Mouse (Mus musculus): ENCODE results near the gene C1ql2. TPM values are rescaled to one million over a fixed set of nuclear protein-coding genes. Genes with fewer than 3 reads are reported as not detected.

The C1ql2 gene
- total RNA-seq (2021): not detected

DNA sequence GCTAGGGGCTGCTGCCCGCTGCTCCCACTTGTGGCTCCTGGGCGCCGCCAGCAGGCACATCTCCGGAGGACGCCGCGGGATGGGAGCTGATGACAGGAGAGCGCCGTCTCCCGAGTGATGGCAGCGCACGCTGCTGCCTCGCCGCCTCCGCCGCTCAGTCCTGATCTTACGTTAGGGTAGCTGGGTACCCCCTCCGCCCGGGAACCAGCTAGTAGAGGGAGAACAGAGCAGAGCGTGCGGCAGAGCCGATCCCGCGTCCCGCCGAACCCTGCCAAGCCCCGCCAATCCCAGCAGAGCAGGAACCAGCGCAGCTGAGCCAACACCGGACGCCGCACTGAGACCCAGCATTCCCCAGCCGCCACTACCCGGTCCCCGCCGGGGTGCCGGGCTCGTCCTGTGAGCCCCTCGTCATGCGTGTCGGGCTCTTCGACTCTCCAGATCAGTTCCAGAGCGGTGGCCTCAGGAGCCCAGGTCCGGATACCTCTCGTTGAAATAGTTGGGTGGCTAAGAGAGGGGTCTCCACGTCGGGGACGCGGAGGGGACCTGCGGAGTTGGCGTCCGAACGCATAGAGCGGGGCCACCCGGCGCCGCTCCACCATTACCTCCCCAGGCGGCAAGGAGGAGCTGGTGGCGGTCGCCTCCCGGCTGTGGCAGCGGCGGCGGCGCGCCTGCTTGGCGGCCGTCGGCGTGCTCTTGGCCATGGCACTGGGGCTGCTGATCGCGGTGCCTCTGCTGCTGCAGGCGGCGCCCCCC lies at the start of gene C1ql2:
Gene C1ql2 (plus strand): TSS at position 164 of the 753 bp plus-strand sequence.
- no peak for DNase-seq
- intact Hi-C loops (cut with DNase I): no loop called here

DNA sequence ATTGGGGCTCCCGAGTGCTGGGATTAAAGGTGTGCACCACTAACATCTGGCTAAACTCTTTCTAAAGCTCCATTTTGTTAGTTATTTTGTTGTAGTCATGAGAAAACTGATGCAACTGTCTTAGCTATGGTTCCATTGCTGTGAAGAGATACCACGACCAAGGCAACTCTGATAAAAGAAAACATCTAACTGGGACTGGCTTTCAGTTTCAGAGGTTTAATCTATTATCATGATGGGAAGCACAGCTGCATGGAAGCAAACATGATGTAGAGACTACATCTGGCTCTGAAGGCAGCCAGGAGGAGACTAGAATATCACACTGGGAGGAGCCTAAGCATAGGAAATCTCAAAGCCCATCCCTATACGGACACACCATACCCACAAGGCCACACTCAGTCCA lies 48.7 kb upstream of the C1ql2 start:
- no peak for DNase-seq
- intact Hi-C loops (cut with DNase I): no loop called here

DNA sequence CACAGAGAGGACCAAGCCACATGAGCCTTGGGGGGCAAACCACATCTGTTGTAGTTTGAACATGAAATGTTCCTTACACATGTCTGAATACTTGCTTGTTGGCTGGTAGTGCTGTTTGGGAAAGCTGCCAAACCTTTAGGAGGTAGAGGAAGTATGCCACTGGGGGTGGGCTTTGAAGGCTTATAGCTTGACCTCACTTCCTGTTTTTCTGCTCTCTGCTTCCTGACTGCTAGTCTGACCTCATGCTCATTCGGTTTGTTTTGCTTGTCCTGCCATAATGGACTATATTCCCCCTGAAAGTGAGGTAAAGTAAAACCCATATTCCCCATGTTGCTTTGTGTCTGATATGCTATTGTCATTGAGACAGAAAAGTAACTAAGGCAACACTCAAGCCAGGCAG lies 46.6 kb upstream of the C1ql2 start:
- intact Hi-C loops (cut with DNase I): no loop called here
- no peak for DNase-seq

DNA sequence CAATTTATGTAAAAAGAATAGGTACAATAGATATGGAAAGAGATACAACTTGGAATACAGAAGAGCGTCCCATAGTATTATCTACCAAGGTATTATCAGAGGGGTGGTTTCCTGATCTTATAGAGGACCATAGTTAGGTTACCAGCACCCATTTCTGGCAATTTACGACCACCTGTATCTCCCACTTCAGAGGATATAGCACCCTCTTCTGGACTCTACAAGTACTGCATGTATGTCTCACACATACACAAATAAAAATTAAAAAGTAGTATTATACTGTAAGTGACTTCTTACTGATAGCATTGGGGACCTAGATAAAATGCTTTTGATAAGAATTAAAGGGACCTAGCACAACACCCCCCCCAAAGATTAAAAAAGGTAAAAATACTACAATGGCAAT lies 43.4 kb upstream of the C1ql2 start:
- no peak for DNase-seq
- intact Hi-C loops (cut with DNase I): no loop called here

DNA sequence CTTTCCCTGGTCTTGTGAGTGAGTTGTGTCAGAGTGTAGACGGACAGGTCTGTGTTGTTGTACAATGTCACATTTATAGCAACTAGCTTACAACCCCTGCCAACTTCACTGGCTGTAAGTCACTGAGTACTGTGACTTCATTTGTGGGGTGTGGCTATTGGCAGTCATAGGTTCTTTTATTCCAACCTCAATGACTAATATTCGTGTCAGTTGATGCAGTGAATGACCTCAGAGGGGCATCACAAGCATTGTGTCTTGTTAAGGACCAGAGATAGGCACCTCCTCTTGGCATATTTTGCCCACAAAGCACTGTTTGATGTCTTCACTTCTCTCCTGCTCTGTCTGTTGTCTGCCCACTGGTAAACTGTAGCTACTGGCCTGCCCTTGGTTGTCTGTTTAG lies 34.6 kb upstream of the C1ql2 start:
- intact Hi-C loops (cut with DNase I): no loop called here
- no peak for DNase-seq

DNA sequence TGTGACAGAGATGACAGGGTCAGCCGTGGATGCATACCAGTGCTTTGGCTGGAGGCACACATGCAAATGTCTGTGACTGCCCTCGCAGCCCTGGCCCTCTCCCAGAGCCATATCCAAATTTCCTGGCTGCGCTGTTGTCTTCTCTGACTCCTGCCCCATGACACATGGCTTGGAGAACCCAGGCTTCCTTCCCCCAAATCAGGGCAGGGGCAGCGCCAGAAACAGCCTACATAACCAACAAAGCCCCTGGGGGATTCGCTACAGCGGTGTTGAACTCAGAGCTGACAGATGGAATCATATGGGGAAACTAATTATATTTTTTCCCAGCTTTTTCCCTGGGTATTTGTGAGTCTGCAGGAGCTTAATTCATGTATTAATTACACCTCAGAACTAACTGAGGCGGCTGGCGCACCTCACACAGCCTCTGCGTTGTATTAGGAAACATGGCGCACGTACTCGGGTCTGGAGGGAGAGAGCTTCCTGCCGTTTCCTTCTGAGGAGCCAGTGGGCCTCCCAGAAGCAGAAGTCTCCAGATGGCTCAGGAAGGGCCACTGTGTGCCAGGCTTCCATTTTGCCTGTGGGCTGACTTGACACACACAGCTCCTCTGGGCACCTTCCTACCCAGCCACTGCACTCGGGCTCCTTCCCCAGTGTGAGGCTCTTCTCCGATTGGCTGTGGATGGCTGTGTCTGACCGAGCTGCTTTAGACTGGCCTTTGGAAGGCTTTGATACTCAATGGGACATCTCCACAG lies 18.9 kb upstream of the C1ql2 start:
- DNase-seq: no peak
- intact Hi-C loops (cut with DNase I): no loop called here

DNA sequence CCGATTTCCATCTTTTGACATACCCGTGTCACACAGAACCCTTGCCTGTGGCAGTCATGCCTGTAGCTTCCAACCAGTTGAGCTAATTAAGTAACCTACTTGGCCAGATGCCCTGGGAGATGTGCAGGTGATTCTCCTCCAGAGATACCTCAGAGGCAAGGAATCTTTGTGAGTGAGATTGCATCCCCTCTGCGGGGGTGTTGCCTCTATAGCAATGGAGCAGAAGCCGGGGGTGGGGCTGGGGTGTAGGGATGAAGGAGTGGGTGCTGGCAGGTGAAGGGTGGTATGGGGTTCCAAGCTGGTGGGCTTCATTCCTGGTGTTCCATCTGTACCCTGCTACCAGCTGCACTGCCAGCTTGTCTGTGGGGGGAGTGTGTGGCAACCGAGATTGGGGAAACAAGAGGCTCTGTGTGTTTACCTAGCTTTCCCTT lies 17.2 kb upstream of the C1ql2 start:
- intact Hi-C loops (cut with DNase I): no loop called here
- DNase-seq: no peak

DNA sequence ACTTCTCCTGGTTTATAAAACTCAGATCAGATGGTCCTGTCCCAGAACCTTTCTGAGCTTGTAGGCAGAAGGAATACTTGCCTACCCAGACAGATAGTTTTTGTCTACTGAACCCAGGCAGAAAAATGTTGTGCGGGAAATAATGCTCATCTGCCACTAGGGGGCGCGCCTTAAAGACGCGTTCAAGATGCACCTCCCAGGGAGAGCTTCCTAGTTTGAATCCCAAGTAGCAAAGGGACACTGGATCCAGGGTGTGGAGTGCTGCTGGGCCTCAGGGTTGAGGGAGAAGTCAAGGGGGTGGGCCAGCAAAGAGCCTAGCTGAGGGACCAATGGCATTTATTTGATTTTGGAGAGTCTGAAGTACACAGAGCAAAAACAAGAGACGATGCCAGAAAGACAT lies 12.7 kb upstream of the C1ql2 start:
- intact Hi-C loops (cut with DNase I): loop anchor here (5.0 kb wide), 1 partner anchor 220 kb away; no protein-coding TSS in a partner anchor
- peak; percentile 28 to 58 for DNase-seq

DNA sequence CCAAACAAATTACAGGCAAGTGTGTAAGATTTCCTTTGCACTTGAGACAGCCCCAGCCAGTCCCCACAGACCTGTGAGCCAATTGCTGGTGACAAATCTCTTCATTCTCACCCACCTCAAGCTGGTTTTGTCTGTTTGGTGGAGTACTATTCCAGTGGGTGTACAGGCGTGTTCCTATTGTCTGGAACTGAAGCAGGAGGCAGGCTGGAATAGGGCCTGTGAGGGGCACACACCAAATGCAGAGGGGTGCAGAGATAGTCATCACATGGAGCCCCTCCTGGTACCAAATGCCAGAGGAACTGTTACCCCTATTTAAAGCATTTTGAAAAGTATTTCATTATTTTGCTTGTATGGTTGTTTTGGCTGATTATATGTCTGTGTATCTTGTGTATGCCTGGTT lies 12.2 kb upstream of the C1ql2 start:
- DNase-seq: no peak
- intact Hi-C loops (cut with DNase I): loop anchor here (5.0 kb wide), 1 partner anchor 219 kb away; no protein-coding TSS in a partner anchor

DNA sequence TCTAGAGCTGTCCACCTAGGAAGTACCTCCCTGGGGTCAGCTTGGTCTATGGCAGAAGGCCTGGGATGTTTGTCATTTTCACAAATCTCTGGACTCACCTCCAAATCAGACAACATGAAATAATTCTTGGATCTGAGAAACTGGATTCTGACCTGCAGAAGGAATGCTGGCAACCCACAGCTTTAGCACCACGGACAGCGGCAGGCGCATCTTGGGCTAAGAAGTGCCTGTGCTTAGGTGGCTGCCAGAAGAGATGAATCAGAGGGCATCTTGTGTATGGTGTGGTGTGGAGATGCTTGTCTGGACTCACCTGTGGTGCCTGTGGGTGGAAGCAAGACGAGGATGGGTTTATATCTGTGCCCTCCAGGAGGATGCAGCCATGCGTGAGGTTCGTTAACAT lies 8.5 kb upstream of the C1ql2 start:
- DNase-seq: peak; percentile 52 to 75
- intact Hi-C loops (cut with DNase I): loop anchor here (5.0 kb wide), 1 partner anchor 135 kb away; no protein-coding TSS in a partner anchor

DNA sequence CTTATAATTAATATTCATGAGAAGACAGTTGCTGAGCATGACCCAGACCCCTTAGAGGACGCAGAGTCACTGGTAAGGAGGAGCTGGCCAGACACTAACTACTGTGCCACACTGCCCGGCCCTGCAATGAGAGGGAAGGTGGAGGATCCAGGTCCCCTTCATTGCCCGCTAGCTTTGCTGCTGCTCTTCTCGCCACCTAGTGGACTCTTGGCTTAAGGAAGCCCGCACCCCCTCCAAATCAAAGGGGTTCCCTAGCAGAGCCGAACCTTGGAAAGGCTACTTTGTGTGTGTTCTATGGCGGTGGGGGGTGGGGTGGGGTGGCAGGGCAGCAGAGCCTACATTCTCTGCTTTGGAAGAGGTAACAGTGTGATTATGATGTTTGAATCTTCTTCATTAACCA lies 2.4 kb upstream of the C1ql2 start:
- intact Hi-C loops (cut with DNase I): no loop called here
- DNase-seq: peak in 1 of 2 experiments; percentile 5

DNA sequence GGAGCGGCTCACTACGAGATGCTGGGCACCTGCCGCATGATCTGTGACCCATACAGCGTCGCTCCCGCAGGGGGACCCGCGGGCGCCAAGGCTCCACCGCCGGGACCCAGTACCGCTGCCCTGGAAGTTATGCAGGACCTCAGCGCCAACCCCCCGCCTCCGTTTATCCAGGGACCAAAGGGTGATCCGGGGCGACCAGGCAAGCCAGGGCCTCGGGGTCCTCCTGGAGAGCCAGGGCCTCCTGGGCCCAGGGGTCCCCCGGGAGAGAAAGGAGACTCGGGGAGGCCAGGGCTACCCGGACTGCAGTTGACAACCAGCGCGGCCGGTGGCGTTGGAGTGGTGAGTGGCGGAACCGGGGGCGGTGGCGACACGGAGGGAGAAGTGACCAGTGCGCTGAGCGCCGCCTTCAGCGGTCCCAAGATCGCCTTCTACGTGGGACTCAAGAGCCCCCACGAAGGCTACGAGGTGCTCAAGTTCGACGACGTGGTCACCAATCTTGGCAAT lies 842 bp downstream of the C1ql2 start:
- DNase-seq: no peak
- intact Hi-C loops (cut with DNase I): no loop called here

DNA sequence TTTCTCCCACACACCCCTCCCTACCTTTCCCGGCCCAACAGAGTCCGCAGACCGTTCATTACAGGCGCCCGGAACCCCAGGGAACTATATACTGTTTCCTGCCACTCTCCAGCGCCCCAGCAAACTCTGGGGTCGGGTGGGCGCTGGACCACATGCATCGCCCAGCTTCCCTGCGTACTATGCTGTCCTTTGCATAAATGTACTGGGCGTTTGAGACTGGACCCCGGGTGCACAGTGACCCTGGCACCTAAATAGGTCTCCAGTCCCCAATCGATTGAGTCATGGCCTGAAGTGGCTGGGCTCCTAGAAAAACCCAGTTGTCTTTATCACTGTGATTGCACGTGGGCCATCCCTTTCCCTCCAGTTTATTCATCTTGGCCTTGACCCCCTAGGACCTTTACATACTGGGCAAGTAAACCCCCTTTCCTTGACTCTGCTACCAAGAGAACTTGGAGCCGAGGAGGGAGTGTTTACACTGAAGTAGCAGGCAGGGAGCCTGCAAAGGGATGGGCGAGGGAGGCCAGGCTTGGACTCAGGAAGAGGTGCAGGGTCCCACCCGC lies 1.5 kb downstream of the C1ql2 start:
- intact Hi-C loops (cut with DNase I): no loop called here

DNA sequence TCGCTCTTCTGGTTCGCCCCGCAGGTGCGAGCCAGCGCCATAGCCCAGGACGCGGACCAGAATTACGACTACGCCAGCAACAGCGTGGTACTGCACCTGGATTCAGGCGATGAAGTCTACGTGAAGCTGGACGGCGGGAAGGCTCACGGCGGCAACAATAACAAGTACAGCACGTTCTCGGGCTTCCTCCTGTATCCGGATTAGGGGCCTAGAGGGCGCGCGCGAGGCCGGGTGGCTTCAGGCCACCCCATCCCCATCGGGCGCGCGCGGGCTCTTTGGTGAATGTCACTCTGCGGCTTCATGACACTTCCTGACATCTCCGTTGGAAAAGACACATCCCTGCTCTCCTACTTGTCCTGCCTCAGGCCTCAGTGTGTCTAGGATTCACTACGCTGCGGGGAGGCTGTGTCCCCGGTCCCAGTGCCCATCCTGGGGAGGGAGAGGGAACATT lies 2.0 kb downstream of the C1ql2 start:
- intact Hi-C loops (cut with DNase I): no loop called here

More for the DNA sequence above, 1.5 kb downstream of the C1ql2 start:
- DNase-seq: no peak

DNA sequence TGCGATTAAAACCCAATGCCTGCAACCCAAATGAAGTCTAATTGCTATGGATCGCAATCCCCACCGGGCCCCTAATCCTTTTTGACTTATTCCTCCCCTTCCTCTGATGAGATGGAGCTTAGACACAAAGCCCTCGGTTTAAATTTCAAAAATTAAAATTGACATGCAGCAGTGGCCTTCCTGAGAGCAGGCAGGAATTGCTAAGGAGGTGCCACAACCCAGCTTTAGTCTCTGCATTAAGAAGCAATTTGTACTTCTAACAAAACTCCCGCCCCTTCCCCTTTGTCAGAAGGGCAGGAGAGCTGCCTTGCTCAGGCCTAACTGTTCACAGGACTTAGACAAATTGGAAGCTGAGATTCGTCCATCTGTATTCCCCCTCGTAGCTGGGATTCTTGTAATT lies 4.6 kb downstream of the C1ql2 start:
- intact Hi-C loops (cut with DNase I): no loop called here

More for the DNA sequence above, 2.0 kb downstream of the C1ql2 start:
- peak; percentile 22 to 33 for DNase-seq

DNA sequence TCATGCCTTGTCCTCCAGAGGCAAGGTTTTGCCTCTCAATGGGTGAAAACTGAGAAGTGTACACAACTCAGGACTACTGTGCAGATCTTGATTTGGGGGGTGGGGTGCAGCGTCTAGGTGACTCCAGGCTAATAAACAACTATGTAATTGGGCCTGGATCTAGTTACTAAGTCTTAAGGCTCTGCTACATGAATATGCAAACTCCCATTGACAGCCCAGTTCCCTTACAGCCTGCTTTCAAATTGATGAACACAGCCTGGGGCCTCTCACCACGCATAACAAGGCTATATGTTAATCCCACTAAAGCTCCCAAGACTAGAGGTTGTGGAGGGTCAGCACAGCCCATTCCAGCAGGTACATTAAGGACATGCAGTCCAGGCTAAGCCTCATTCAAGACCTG lies 14.0 kb downstream of the C1ql2 start:
- no peak for DNase-seq
- intact Hi-C loops (cut with DNase I): no loop called here

More for the DNA sequence above, 4.6 kb downstream of the C1ql2 start:
- DNase-seq: no peak

DNA sequence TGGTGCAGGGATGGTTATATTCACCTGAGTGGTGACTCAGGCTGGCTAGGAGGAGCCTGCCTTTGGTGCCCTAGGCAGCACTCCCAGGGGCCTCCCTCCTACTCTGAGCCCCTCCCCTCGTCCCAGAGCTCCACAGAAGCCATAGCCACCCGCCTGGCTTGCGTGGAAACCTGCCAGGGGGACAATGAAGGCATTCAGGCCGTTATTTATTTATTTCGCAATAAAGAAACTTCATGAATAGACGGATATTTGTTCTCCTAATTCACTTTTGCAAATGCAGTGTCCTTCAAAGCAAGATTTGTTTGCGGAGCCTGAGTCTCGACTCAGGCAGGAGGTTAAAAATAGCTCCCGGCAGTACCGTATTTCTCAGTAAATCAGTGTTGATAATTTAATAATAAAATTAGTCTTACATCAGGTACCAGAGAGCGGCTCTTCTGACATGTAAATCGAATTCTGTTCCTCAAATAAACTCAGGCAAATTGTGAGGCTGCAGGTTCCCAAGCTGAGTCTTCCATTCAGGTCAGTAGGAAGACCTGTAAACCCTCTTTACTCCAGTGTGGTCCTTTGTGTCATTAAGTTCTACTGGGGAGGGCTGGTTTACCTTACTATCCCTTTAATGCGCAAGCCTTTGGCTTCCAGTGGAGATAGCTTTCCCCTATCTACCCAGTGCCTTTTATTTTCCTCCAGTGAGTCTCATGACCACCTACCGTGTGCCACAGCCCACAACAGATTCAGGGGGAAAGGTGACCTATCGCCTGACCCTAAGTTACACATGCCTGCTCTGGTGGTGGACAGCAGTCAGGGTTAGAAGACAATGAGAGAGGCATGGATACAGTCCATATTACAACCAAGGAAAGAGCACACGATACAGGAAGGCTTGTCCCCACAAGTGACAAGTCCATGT lies 17.2 kb downstream of the C1ql2 start:
- DNase-seq: peak; percentile 38 to 42
- intact Hi-C loops (cut with DNase I): no loop called here

DNA sequence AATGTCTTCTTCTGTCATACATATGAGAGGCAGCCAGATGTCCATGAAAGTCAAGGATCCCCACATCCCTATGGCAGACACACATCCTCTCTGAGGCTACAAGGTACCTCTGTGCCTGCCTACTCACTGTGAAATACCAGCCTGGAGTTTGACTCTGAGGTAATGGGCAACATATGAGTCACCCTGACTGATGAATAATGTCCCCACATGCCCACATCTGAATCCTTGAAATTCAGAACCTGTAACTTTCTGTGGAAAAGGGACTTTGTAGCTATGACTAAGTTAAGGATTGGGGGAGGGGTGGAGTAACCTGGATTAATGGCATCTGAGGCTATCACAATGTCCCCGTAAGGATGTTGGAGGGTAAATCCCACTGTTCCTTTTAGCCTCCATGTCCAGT lies 23.3 kb downstream of the C1ql2 start:
- intact Hi-C loops (cut with DNase I): no loop called here
- DNase-seq: no peak

DNA sequence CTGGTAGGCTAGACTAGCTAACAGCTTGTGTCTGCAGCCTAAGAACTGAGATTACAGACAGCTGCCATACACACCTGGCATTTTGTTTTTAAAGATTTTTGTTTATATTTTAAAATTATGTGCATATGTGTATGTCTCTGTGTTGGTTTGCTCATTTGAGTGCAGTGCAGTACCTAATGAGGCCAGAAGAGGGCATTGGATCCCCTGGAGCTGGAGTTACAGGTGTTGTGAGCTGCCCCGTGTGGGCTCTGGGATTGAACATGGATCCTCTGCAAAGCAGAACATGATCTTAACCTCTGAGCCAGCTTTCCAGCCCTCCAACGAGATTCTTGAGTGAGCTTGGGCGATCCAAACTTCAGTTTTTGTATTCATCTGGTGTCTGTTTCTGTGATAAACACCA lies 27.8 kb downstream of the C1ql2 start:
- intact Hi-C loops (cut with DNase I): no loop called here
- no peak for DNase-seq

DNA sequence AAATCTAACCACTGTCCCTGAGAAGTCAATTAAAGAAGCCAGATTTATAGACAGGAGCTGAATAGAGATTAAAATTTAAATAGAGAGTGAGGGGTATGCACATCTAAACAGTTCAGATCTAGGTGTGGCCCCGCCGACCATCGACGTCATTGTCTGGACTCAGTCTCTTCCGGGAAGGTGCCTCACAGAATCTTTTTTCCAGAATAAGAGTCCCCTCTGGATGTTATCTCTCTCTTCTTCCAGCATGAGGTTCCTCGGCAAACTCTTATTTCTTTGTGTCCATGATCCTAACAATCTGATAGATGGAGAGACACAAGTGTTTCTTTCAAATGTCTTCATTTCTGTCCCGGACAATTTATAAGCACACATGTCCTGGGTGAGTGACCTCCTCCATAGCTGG lies 33.7 kb downstream of the C1ql2 start:
- intact Hi-C loops (cut with DNase I): no loop called here
- no peak for DNase-seq

Data from heart, postnatal 10 days (tissue).